Comparison of ENCODE assay signal across 19 mouse cellular contexts in genomic region chr6:83815801-83816200, GRCm38 (mm10). TPM values are rescaled to one million over a fixed set of nuclear protein-coding genes. Genes with fewer than 3 reads are reported as not detected.
"Had no signal": no experiment of that assay in that cellular context is flagged by ENCODE, and none has a peak within 500 bp of the region (broad histone marks: within the 10 kb centered on the region; RNA-seq: fewer than 3 reads in every experiment).

No protein-coding gene starts in this region.

- H3K27ac ChIP-seq: limb, embryonic 12.5 days; liver, embryonic 13.5 days; midbrain, embryonic 10.5 days; midbrain, embryonic 15.5 days; neural tube, embryonic 13.5 days had no signal

- H3K9ac ChIP-seq: limb, embryonic 12.5 days; liver, embryonic 13.5 days; midbrain, embryonic 15.5 days; neural tube, embryonic 13.5 days had no signal

- H3K9me3 ChIP-seq: liver, embryonic 13.5 days; midbrain, embryonic 10.5 days; midbrain, embryonic 15.5 days had no signal

- DNase-seq: kidney, adult 18-20 months; kidney, postnatal 14 days; layer of hippocampus, adult 9-11 months; liver; liver, embryonic 13.5 days; lung, adult 2 months; lung, postnatal 36 days; right cerebral cortex, postnatal 14 days; thymus, adult 2 months; thymus, postnatal 25 days had no signal

- H3K4me1 ChIP-seq: limb, embryonic 12.5 days; liver, embryonic 13.5 days; midbrain, embryonic 10.5 days; midbrain, embryonic 15.5 days; neural tube, embryonic 13.5 days had no signal

- H3K4me3 ChIP-seq: limb, embryonic 12.5 days; liver, embryonic 13.5 days; midbrain, embryonic 10.5 days; midbrain, embryonic 15.5 days; neural tube, embryonic 13.5 days had no signal

- H3K27me3 ChIP-seq: limb, embryonic 12.5 days; liver, embryonic 13.5 days; midbrain, embryonic 15.5 days; neural tube, embryonic 13.5 days had no signal

RNA-seq across cellular contexts. Expression of gene Ankrd53, which starts 53.4 kb away (rescaled TPM):
- total RNA-seq: left cerebral cortex, postnatal 36 days; megakaryocyte, adult 5-6 weeks had no signal
- polyA plus RNA-seq: liver, embryonic 13.5 days; lung, adult 2 months; midbrain, embryonic 10.5 days; neural tube, embryonic 13.5 days; small intestine, adult 2 months; stomach, embryonic 14.5 days; urinary bladder, adult 2 months had no signal
